Mouse (Mus musculus) naive thymus-derived CD4-positive, alpha-beta T cell, adult 2 months (primary cell): ENCODE results near the gene Hapln4.
A peak's percentile ranks its signal among the peaks of the same experiment; 100 is the strongest.

Source experiments
- DNase-seq: peaks from one replicate; pipeline ENCODE4 v3.0.0-alpha.2; 2011; ENCODE audit warnings: low read depth

The Hapln4 gene

DNA sequence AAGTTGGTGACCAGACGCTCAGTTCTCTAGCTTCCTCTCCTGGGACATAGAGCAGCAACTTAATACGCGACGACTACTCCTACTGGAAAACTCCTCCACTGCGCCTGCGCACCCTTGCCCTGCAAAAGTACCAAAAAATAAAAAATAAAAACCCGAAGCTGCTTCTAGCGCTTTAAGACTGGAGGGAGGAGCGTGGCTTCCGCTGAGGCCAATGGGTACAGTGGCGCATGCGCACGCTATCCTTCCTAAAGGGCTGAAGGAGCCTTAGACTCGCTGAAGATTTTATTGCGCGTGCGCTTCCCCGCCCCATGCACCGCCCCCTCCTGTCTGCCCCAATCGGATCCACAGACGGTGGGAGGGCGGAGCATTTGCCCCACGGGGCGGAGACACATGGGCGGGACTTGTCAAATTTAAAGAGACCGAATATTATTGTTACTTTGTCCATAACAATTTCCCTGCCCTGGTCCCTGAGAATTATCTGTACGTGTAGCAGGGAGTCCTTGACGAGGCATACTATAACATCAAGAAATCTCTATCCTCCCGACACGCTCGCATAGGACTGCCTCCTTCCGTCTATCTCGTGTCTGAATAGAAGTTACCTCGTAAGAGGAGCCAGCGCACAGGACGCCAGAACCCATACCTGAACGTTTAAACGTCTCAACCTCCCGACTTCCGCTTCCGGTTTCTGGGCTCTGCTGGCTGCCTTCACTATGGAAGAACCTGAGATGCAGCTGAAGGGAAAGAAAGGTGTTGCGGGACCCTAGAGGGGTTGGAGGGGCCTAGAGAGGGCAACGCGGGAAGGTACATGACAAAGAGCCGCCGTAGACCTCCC lies 56.0 kb downstream of the Hapln4 start, which contains the start of the genes Rfxank, Borcs8 and Mef2b:
TSS of gene Rfxank (minus strand) at position 129 of the 832 bp plus-strand sequence.
TSS of gene Borcs8 (plus strand) at position 474 of the 832 bp plus-strand sequence.
TSS of gene Mef2b (plus strand) at position 686 of the 832 bp plus-strand sequence.
- peak; percentile 100 for DNase-seq

GRCm38 (mm10) chr8:70139981-70140380 lies 56.7 kb downstream of the Hapln4 start:
- no peak for DNase-seq
